Mouse (Mus musculus) spleen, embryonic (tissue): ENCODE results near the gene Ankfn1.

ENCODE experiments used
- CTCF ChIA-PET: fragments of 350-600 bp; sonication (Branson Sonifier 250); formaldehyde crosslinking; loops from one replicate; lab custom pipeline; 2022; lab: Charles Lee

Gene Ankfn1

GRCm38 (mm10) chr11:89777431-89777830 is at the start of gene Ankfn1:
TSS of gene Ankfn1 (minus strand) at chr11:89777653.
- CTCF ChIA-PET: no interaction called here

GRCm38 (mm10) chr11:89823661-89824446 is 46.4 kb upstream of the Ankfn1 start:
- CTCF ChIA-PET: no interaction called here

- CTCF ChIA-PET: no interaction called here
Observed at GRCm38 (mm10) chr11:89818594-89818993, 41.1 kb upstream of the Ankfn1 start.

- CTCF ChIA-PET: no interaction called here
Observed at GRCm38 (mm10) chr11:89811403-89811802, 34.0 kb upstream of the Ankfn1 start.

- CTCF ChIA-PET: no interaction called here
Observed at GRCm38 (mm10) chr11:89807998-89808397, 30.5 kb upstream of the Ankfn1 start.

GRCm38 (mm10) chr11:89804822-89805221 is 27.4 kb upstream of the Ankfn1 start:
- CTCF ChIA-PET: no interaction called here

- CTCF ChIA-PET: no interaction called here
Observed at GRCm38 (mm10) chr11:89803974-89804373, 26.5 kb upstream of the Ankfn1 start.

- CTCF ChIA-PET: no interaction called here
Observed at GRCm38 (mm10) chr11:89792709-89793108, 15.3 kb upstream of the Ankfn1 start.

- CTCF ChIA-PET: no interaction called here
Observed at GRCm38 (mm10) chr11:89776070-89776469, 1.4 kb downstream of the Ankfn1 start.

- CTCF ChIA-PET: no interaction called here
Observed at GRCm38 (mm10) chr11:89774913-89775312, 2.5 kb downstream of the Ankfn1 start.

GRCm38 (mm10) chr11:89772941-89773340 is 4.5 kb downstream of the Ankfn1 start:
- CTCF ChIA-PET: no interaction called here

- CTCF ChIA-PET: no interaction called here
Observed at GRCm38 (mm10) chr11:89765770-89766148, 11.7 kb downstream of the Ankfn1 start.

- CTCF ChIA-PET: no interaction called here
Observed at GRCm38 (mm10) chr11:89765014-89765769, 12.3 kb downstream of the Ankfn1 start.

- CTCF ChIA-PET: no interaction called here
Observed at GRCm38 (mm10) chr11:89733973-89734693, 43.3 kb downstream of the Ankfn1 start.

- CTCF ChIA-PET: no interaction called here
Observed at GRCm38 (mm10) chr11:89733526-89733925, 43.9 kb downstream of the Ankfn1 start.

GRCm38 (mm10) chr11:89720847-89721246 is 56.6 kb downstream of the Ankfn1 start:
- CTCF ChIA-PET: no interaction called here

GRCm38 (mm10) chr11:89718491-89718982 is 58.9 kb downstream of the Ankfn1 start:
- CTCF ChIA-PET: no interaction called here

GRCm38 (mm10) chr11:89716351-89716750 is 61.1 kb downstream of the Ankfn1 start:
- CTCF ChIA-PET: no interaction called here

- CTCF ChIA-PET: no interaction called here
Observed at GRCm38 (mm10) chr11:89708526-89708925, 68.9 kb downstream of the Ankfn1 start.

- CTCF ChIA-PET: no interaction called here
Observed at GRCm38 (mm10) chr11:89696431-89697403, 80.7 kb downstream of the Ankfn1 start.

GRCm38 (mm10) chr11:89693686-89694085 is 83.8 kb downstream of the Ankfn1 start:
- CTCF ChIA-PET: no interaction called here
